Mouse (Mus musculus): Measurements from ENCODE around the gene Igf2bp1.
"Not testable (repeated sequence)": the region's sequence is repeated elsewhere in the genome, so short reads cannot be mapped to it uniquely, and the experiment has no call there.

Gene Igf2bp1

DNA sequence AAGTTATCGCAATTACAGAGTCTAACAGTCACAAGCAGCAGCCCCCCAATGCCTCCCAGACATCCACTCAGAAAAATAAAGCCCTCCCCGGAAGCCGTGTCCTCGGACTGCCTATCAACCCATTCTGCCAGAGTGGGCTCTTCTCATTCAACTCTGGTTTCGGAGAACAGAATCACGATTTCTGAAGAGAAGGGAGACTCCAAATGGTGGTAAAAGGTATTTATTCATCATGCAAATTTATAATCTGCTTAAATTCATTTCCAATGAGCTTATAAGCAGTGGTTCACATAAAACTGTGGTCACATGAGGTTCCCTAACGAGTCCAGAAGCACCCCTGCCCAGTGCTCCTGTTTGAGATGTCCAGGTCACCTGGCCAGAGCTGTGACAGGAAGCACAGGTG lies 48.3 kb downstream of the Igf2bp1 start:
- no peak for DNase-seq

GRCm38 (mm10) chr11:95953313-95953712 lies 52.4 kb downstream of the Igf2bp1 start:
- DNase-seq, result no peak

DNA sequence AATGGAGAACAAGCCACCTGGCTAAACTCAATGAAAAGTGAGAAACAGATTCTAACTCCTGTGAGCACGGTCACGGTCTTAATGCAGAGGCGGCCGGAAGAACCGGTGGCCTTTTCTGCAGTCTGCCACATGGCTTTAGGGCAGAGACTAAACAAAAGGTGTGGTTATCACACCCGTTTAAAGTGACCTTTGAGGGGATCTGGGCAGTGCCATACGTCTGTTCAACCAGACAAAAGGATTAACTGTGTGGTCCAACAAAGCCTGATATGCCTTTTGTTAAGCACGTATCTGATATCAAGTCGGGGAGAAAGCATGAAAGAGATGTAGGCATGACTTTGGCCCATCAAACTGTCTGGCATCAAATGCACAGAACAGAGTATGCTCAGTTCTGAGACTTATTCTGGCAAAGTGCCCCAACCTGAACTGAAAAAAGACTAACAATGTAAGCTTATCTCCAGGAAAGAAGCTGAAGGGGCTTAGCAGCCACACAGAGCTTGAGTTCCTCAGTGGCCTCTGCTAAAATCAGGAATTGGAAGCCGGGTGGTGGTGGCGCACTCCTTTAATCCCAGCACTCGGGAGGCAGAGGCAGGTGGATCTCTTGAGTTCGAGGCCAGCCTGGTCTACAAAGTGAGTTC lies 59.8 kb downstream of the Igf2bp1 start:
- no peak for DNase-seq

- DNase-seq, result no peak
Observed at GRCm38 (mm10) chr11:95939828-95940507, 65.8 kb downstream of the Igf2bp1 start.

- DNase-seq, result no peak
Observed at GRCm38 (mm10) chr11:95936409-95936808, 69.3 kb downstream of the Igf2bp1 start.

- not testable (repeated sequence) for DNase-seq
Observed at GRCm38 (mm10) chr11:95932168-95932567, 73.6 kb downstream of the Igf2bp1 start.

DNA sequence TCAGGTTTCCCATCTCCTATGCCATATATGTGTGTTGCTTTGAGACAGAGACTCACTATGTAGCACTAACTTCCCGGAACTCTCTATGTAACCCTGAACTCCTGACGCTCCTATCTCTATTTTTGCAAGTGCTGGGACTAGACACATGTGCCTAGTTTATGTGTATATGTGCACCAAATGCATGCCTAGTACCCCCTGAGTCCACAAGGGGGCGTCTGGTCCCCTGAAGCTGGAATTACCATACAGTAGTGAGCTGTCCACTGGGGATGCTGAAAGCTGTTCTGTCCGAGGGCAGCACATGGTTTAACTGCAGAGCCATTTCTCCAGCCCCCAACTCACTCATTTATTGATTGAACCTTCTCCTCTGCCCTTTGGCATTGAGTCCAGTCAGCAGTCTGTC lies 79.3 kb downstream of the Igf2bp1 start:
- DNase-seq, result peak in 1 of 2 experiments; percentile 13

DNA sequence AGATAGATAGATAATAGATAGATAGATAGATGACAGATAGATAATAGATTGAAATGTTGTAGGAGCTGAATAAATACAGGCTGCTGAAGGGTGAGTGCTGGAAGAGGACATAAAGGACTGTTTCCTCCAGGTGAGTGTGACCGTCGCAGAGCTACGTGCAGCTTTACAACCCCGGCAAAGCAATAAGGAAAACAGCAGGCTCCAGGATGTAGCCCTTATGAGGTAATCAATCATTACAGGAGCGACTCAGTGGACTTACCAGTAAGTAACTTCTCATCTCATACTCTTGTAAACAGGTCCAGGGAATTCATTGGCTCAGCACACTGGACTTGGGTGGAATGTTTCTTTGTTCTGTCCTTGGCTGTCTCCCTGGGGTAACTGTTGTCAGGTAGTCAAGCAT lies 79.8 kb downstream of the Igf2bp1 start:
- no peak for DNase-seq

GRCm38 (mm10) chr11:95924215-95924614 lies 81.5 kb downstream of the Igf2bp1 start:
- DNase-seq, result no peak

- not testable (repeated sequence) for DNase-seq
Observed at GRCm38 (mm10) chr11:95923477-95923876, 82.3 kb downstream of the Igf2bp1 start.

- DNase-seq, result no peak
Observed at GRCm38 (mm10) chr11:95921991-95922621, 83.6 kb downstream of the Igf2bp1 start.

DNA sequence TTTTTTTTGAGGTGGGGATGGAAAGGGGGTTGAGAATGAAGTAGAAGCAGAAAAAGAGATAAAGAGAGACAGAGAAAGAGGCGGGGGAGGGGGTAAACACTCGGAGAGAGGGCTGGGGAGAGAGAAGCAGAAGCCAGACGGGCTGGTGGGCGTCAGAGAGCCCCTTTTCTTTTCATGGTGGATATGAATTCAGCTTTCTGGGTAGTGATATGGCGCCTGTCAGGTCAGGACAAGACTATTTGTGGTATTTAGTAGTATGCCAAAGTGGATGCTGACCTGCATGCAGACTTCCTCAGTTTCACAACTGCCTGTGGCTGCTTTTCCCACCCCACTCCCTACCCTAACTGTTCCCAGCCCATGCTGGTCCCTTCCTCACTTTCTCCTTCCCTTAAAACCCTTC lies 89.3 kb downstream of the Igf2bp1 start:
- DNase-seq, result no peak

GRCm38 (mm10) chr11:95915006-95915710 lies 90.6 kb downstream of the Igf2bp1 start:
- no peak for DNase-seq

DNA sequence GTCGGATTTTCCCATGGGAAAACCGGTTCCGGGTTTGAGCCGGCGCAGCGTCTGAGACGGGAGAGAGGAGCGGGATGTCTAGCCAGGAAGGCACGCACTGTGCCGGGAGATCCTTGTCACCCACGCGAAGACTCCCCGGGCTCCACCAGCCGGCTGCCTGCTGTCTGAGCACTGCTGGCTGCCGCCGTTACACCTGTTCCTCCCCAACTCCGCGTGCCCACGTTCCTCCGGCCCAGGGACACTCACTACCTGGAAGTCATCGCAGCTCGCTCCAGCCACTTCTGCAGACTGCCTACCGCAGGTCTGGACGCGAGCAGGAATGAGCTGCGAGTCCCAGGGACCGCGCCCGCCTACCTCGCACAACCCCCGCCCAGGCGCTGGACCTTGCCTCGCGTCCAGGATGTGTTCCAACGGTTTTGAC lies 91.2 kb downstream of the Igf2bp1 start, which contains the start of gene B4galnt2:
B4galnt2 (minus strand) TSS at position 321 of the 421 bp plus-strand sequence.
- peak; percentile 26 to 28 for DNase-seq

DNA sequence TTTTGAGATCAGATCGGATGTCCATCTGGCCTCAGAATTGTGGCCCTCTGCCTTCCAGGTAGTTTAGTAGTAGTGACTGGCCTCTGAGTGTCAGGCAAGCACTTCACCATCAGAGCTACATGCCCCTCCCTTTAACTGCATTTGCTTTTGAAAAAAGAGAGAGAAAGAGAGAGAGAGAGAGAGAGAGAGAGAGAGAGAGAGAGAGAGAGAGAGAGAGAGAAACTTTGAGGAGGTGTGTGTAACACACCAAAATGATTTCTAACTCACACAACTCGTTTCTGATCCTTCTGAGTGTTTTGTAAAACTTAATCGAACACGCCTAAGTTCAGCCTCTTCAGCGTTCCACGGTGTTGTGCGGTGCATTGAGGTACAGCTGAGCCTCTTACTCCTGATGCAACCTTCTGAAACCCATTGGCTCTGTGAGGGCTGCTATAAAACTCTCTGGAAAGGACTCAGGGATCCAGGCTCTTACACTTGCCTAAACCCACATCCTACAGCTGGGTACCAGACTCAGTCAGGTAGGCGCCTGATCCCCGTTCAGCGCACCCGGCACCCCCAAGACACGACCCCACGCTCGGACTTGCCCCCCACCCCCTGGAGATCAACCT lies 91.7 kb downstream of the Igf2bp1 start:
- DNase-seq, result no peak

DNA sequence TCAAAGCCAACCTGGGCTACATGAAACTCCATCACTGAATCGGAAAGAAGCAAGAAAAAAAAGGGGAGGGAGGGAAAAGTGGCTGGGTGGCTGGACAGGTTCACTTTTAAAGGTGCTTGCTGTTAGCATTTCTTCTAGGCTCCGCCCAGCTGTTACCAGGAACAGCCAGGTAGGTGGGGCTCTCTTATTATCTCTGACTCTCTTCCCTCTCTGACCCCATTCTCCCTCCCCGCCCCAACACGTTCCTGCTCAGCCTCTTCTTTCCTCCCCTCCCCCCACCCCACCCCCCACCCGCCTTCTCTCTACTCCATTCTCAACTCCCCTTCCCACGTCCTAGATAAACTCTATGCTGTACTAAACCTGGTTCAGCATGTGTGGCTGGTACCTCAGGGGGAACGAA lies 94.2 kb downstream of the Igf2bp1 start:
- DNase-seq, result no peak

DNA sequence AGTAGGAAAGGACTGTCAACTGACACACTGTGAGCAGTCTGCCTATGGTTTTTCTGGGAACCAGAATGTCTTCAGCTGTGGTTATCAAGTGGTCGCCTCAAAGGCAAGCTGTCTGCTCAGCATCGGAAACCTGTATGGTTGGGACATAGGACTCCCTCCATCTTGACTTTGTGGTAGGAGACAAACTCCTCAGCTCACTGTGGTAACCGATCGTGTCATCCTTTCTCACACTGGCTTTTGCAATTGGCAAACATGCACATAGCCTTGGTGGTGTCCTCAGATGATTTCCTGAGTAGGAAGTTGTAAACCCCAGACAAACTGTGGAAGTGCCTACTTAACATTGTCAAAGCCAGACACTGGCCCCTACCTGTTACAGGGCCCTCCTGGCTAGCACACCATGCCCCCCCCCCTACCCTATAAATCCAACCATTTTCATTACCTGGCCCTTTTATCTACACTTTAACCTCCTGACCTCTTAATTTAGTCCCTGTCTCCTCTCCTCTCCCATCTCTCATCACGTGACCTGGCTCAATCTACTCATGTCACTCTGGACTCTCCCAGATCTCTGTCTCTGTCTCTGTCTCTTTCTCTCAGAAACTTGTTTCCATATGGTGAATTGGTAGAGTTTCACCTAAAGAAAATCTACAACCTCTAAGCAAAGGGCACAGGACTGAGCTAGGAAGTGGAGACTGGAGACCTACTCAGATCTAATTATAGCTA lies 97.8 kb downstream of the Igf2bp1 start:
- DNase-seq, result no peak
